Mouse (Mus musculus) megakaryocyte progenitor cell, adult 5-6 weeks (primary cell): ENCODE data around the gene G430095P16Rik. TPM values are rescaled to one million over a fixed set of nuclear protein-coding genes. Genes with fewer than 3 reads are reported as not detected.

ENCODE experiments used
- ATAC-seq: replicated peaks from 2 replicates; pipeline ENCODE4 v1.8.0; 2016; ENCODE audit warnings: mild to moderate bottlenecking, moderate TSS enrichment, inconsistent platforms; ENCODE audit not compliant: poor library complexity
- total RNA-seq, 2 experiments: library from RNA; stranded (forward) in 1 of 2; stranded (reverse) in 1 of 2; fragments of 157-497, 149-512 nt in 1 of 2; fragments of 200-1000 nt in 1 of 2; gene quantifications; 2 replicates each; pipeline versions ENCODE4 v1.2.3 to v1.2.4; 2015 to 2017

G430095P16Rik gene
- total RNA-seq, 2 experiments from 2014 or later: 8.5 to 12.2 TPM

DNA sequence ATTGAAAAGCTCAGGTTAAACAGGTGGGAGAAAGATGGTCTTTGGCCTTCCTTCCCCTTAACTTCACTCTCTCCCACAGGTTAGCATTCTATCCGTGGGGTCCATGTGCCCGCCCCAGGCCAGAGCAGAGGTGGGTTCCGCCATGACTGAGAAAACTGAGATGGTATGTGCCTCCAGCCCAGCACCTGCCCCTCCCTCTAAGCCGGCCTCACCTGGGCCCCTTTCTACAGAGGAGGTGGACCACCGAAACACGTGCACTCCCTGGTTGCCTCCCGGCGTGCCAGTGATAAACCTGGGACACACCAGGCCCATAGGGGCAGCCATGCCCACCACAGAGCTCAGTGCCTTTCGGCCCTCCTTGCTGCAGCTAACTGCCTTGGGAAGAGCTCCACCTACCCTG is 20.2 kb upstream of the G430095P16Rik start:
- ATAC-seq: no peak

GRCm38 (mm10) chr8:84702963-84703465 is 19.8 kb upstream of the G430095P16Rik start:
- no peak for ATAC-seq

DNA sequence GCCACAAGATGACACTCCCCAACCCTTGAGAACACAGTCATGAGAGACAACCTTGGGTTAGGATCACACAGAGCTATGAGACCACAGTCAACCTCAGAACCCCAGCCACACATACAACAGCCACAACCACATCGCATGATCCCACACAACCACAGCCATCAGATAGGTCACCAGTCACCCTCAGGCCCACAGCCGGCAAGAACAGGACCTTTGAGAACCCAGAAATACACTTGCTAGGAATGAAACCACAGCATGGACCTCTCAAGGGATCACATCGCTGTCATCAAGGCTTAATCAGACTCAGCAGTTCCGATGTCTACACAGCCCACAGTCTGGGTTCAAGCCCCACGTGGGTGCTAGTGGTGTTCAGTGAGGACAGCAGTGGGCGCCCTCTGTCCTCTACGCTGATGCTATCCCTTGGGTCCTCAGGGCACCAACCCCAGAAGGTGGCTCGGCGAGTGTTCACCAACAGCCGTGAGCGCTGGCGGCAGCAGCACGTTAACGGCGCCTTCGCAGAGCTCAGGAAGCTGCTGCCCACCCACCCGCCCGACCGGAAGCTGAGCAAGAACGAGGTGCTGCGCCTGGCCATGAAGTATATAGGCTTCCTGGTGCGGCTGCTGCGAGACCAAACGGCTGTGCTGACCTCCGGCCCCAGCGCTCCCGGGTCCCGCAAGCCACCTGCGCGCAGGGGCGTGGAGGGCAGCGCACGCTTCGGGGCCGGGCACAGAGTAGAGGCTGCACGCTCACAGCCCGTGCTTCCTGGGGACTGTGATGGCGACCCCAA is 19.1 kb upstream of the G430095P16Rik start:
- ATAC-seq: peak; percentile 8

- no peak for ATAC-seq
These were observed 18.5 kb upstream of the G430095P16Rik start for GRCm38 (mm10) chr8:84704356-84704755.

DNA sequence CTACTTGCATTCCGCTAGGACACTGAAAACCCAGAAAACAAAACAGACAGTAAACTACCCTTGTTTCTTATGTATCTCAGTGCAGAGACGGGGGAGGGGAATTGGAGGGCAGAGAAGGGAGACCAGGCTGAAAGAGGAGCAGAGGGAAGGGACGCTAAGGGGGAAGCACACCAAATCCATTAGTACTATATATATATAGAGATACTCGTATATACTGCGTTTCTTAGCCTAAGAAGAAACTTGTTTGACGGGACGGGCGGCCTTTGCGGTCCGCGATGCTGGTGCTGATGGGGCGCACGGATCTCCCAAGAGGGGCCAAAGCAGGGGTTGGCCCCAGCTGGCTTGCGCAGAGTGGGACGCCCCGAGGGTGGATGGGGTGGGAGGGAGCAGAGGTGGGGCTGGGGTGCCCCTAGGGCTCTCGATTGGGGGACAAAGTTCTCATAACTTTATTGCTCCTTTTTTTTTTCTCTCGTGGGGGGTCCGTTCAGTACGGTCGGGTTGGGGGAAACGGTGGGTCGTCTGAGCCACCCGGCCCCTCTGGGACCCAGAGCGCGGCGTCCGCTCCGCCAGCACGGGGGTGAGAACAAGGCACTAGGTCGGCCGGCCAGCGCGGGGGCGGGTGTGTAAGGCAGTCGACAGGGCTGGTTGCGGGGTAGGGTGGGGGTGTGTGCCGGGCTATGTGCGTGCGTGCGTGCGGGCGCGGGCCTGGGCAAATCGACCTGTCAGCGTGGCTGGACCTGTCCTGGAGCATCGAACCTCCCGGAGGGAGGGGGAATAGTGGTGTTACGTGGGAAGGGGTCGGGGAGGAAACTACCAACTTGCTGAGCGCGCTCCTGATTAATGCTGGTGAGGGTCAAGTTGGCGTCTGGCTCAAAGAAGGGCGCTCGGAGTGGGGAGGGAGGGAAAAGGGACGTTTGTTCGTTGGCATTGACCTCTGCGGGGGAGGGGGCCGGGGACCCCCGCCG is 17.7 kb upstream of the G430095P16Rik start:
- ATAC-seq: no peak

- ATAC-seq: no peak
These were observed 16.8 kb upstream of the G430095P16Rik start for GRCm38 (mm10) chr8:84705960-84706359.

DNA sequence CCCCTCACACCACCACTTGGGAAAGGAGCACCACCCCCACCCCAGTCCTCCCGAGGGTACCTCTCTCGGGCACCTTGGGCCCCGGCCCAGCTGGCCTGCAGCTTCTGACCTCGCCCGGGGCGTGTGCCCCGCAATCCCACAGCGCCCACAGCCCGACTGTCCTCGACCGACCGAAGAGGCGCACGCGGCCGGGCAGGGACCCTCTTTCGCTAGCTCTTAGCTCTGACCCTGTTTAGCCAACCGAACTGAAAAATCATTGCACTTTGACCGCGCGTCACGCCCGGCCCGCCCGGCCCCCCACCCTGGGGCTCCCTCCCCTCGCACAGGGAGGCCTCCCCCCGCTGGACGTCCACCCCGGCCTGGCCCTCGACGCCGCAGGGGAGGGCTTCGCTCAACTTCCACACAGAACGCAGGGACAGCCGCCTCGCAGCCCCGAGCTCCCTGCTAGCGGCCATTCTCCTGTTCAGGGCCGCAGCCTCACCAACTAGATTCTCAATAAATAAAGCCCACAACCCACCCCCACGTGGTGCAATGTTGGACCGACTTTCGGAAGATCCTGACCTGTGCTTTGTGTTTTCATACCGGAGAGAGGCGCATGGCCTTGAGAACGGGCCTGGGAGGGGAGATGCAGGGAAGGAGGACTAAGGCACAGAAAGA is 16.1 kb upstream of the G430095P16Rik start:
- ATAC-seq: peak; percentile 2; the same call in 1 of the 2 replicates

- ATAC-seq: peak; percentile 21
These were observed 15.4 kb upstream of the G430095P16Rik start for GRCm38 (mm10) chr8:84707267-84707883.

- no peak for ATAC-seq
These were observed 14.7 kb upstream of the G430095P16Rik start for GRCm38 (mm10) chr8:84708071-84708541.

GRCm38 (mm10) chr8:84708774-84709475 is 13.9 kb upstream of the G430095P16Rik start:
- ATAC-seq: peak; percentile 59

- no peak for ATAC-seq
These were observed 12.9 kb upstream of the G430095P16Rik start for GRCm38 (mm10) chr8:84709931-84710330.

DNA sequence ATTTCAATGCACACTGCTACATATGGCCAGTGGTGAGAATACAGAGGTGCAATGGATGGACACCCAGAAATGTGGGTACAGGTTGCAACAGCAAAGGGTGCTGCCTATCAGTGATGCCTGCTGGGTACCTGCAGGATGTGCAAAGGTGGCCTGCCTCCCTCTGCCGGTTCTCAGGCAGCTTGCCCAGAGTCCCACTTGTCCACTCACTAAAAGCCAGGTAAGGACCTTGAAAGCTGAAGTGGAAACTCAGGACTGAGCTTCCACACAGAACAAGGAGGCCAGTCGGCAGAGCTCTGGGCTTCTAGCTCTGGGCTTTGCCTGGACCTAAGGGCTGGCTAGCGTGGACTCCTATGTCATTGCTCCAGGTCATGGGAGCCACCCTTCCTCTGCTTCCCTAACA is 11.5 kb upstream of the G430095P16Rik start:
- ATAC-seq: no peak

- 0 out of 2 replicates have a peak, but pooled peaks have one; percentile 12 for ATAC-seq
These were observed 10.7 kb upstream of the G430095P16Rik start for GRCm38 (mm10) chr8:84711933-84712758.

DNA sequence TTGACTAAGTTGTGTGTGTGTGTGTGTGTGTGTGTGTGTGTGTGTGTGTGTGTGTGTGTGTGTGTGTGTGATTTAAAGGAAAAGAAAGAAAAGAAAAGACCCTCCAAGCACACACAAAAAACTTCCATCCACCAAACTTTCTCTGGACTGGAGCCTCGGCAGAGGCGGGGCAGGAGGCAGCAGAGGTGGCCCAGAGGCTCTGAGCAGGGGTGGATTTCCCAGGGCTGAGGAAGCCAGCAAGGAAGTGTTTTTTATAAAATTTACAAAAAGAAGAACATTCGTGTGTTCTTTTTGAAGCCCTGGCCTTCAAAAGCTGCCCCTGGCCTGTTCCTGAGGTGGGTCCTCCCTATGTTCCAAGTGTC is 10.1 kb upstream of the G430095P16Rik start:
- ATAC-seq: no peak

GRCm38 (mm10) chr8:84713381-84713780 is 9.4 kb upstream of the G430095P16Rik start:
- no peak for ATAC-seq

- ATAC-seq: no peak
These were observed 8.6 kb upstream of the G430095P16Rik start for GRCm38 (mm10) chr8:84714161-84714560.

DNA sequence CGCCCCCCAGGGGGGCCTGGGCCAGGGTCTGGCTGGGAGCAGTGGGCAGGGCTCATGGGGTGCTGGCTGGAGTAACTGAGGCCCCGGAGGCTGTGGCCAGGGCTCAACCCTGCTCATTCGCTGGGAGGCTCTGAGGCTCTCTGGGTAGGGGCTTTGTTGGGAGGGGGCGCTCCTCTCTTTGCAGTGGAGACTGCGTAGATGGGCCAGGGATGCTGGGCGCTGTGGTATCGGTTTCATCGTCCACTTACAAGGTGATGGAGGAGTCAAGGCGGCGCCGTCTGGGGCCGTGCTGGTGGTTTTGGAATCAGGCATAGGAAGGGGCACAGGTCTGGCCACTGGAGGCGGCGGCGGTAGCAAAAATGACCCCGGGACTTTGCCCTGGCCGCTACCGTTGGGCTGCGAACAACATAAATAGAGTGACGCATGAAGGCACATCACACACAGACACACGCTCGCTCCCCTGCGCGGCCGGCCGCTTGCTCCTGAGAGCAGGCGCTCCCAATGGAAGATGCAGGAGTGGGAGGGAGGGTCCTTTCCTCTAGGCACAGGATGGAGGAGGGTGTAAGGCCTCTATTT is 6.8 kb upstream of the G430095P16Rik start:
- no peak for ATAC-seq

DNA sequence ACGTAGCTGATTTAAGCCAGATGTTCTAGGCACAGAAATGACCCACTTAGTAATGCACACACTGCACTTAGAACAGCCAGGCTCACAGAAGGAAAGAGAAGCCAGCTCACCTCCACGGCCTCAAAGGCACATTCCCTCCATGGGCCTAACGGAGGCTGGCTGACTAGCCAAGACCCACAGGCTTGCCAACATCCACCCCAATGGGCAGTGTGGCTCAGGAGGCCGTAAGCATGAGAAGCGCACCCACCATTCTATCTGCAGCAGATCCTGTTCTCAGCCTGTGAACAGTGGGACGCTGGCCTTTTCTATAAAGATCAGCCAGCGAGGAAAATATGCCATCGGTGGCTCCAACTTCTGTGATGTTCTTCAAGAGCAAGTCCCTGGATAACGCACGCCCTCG is 6.0 kb upstream of the G430095P16Rik start:
- ATAC-seq: no peak

GRCm38 (mm10) chr8:84718476-84718875 is 4.3 kb upstream of the G430095P16Rik start:
- no peak for ATAC-seq
